Mouse (Mus musculus): ENCODE results near the gene Lrrc8b. TPM values are rescaled to one million over a fixed set of nuclear protein-coding genes. Genes with fewer than 3 reads are reported as not detected.

Gene Lrrc8b
- total and polyA plus RNA-seq, 3 experiments: 7.4 to 14.0 TPM; not detected in 1

- TF ChIP-seq MAFK (IDR thresholded peaks at IDR 0.05; ENCODE audit: borderline replicate concordance, low read depth, low read length) (no peak), TAL1 (IDR thresholded peaks at IDR 0.05; ENCODE audit: low read length) (no peak), SMC3 (IDR thresholded peaks at IDR 0.05; ENCODE audit: low read depth, low read length) (peak; percentile 28; the same call in 1 of the 2 replicates), ZNF384 (IDR thresholded peaks at IDR 0.05; ENCODE audit: low read depth, low read length) (no peak), E2F4 (IDR thresholded peaks at IDR 0.05; ENCODE audit: borderline replicate concordance, low read depth, low read length) (no peak), TBP (IDR thresholded peaks at IDR 0.05; ENCODE audit: low read depth, low read length) (no peak), ETS1 (IDR thresholded peaks at IDR 0.05; ENCODE audit: low read depth, low read length) (0 out of 2 replicates have a peak, but pooled peaks have one; percentile 39), TCF12 (IDR thresholded peaks at IDR 0.05; ENCODE audit: low read depth, low read length) (0 out of 2 replicates have a peak, but pooled peaks have one; percentile 34), POLR2AphosphoS5 (IDR thresholded peaks at IDR 0.05; ENCODE audit: borderline replicate concordance, low read depth, low read length) (no peak), RAD21 (IDR thresholded peaks at IDR 0.05; ENCODE audit: low read depth, low read length) (peak; percentile 22)
Measured at GRCm38 (mm10) chr5:105519096-105519975, 103.8 kb downstream of the Lrrc8b start, which contains the start of gene Lrrc8c (continued).

GRCm38 (mm10) chr5:105519976-105520300 lies 104.4 kb downstream of the Lrrc8b start:
- Histone ChIP-seq H3K9me3 (replicated peaks; ENCODE audit: insufficient read depth, low read length) (no peaks in the 10 kb centered on the region), H3K36me3 (ENCODE audit: control insufficient read depth in 1 of 2, insufficient read depth in 2 of 2, low read length in 2 of 2) (peaks cover 0 to 38% of the 10 kb centered on the region in 2 experiments), H3K27me3 (ENCODE audit: control insufficient read depth in 1 of 2, insufficient read depth in 2 of 2, low read length in 2 of 2) (no peaks in the 10 kb centered on the region), H3K4me3 (ENCODE audit: control insufficient read depth in 1 of 2, insufficient read depth in 1 of 2, low read depth in 2 of 2, low read length in 2 of 2) (peak overlapping the region; percentile 68 to 94), H3K79me2 (ENCODE audit: control insufficient read depth, insufficient read depth, low read length, poor library complexity) (peaks cover 44% of the 10 kb centered on the region), H3K4me1 (ENCODE audit: control insufficient read depth in 1 of 2, insufficient read depth in 2 of 2, low read length in 2 of 2) (peaks cover 23 to 29% of the 10 kb centered on the region in 2 experiments), H3K9ac (ENCODE audit: control insufficient read depth, low read depth, low read length, poor library complexity, severe bottlenecking) (peak overlapping the region; percentile 81), H3K27ac (ENCODE audit: control insufficient read depth, low read depth, low read length) (peak overlapping the region; percentile 56)
- TF ChIP-seq POLR2AphosphoS2 (IDR thresholded peaks at IDR 0.05; ENCODE audit: low read length) (no peak), CHD1 (IDR thresholded peaks at IDR 0.05; ENCODE audit: low read depth, low read length) (0 out of 2 replicates have a peak, but pooled peaks have one; percentile 11), JUND (IDR thresholded peaks at IDR 0.05; ENCODE audit: low read depth, low read length) (peak; percentile 85; the same call in 1 of the 2 replicates)
- no peak for DNase-seq (ENCODE audit: low read depth, low spot score)

GRCm38 (mm10) chr5:105520442-105520965 lies 104.9 kb downstream of the Lrrc8b start:
- no peaks in the 10 kb centered on the region for H3K9me3 ChIP-seq (replicated peaks; ENCODE audit: insufficient read depth, low read length)
- no peaks in the 10 kb centered on the region for H3K27me3 ChIP-seq (ENCODE audit: control insufficient read depth in 1 of 2, insufficient read depth in 2 of 2, low read length in 2 of 2)
- peak overlapping the region; percentile 68 to 94 for H3K4me3 ChIP-seq (ENCODE audit: control insufficient read depth in 1 of 2, insufficient read depth in 1 of 2, low read depth in 2 of 2, low read length in 2 of 2)
- peak overlapping the region; percentile 81 for H3K9ac ChIP-seq (ENCODE audit: control insufficient read depth, low read depth, low read length, poor library complexity, severe bottlenecking)
- peaks cover 0 to 44% of the 10 kb centered on the region in 2 experiments for H3K36me3 ChIP-seq (ENCODE audit: control insufficient read depth in 1 of 2, insufficient read depth in 2 of 2, low read length in 2 of 2)
- H3K4me1 ChIP-seq (ENCODE audit: control insufficient read depth in 1 of 2, insufficient read depth in 2 of 2, low read length in 2 of 2): peaks cover 29 to 34% of the 10 kb centered on the region in 2 experiments
- DNase-seq (ENCODE audit: low read depth, low spot score): peak; percentile 54
- peak overlapping the region; percentile 56 for H3K27ac ChIP-seq (ENCODE audit: control insufficient read depth, low read depth, low read length)
- TF ChIP-seq EP300 (IDR thresholded peaks at IDR 0.05; ENCODE audit: low read depth in 1 of 2, low read length in 2 of 2): 0 out of 4 replicates have a peak, but pooled peaks have one; percentile 4 to 14
- peak; percentile 60; the same call in 1 of the 2 replicates for TF ChIP-seq CHD1 (IDR thresholded peaks at IDR 0.05; ENCODE audit: low read depth, low read length)
- TF ChIP-seq MXI1 (IDR thresholded peaks at IDR 0.05; ENCODE audit: low read depth, low read length): peak; percentile 60
- TF ChIP-seq E2F4 (IDR thresholded peaks at IDR 0.05; ENCODE audit: borderline replicate concordance, low read depth, low read length): no peak
- no peak for TF ChIP-seq JUND (IDR thresholded peaks at IDR 0.05; ENCODE audit: low read depth, low read length)
- TF ChIP-seq MYC (IDR thresholded peaks at IDR 0.05; ENCODE audit: low read depth, low read length): peak; percentile 45; the same call in 1 of the 2 replicates
- no peak for TF ChIP-seq KAT2A (conservative IDR thresholded peaks at IDR 0.05; ENCODE audit: low read depth, low read length)
- TF ChIP-seq MAFK (IDR thresholded peaks at IDR 0.05; ENCODE audit: borderline replicate concordance, low read depth, low read length): no peak
- TF ChIP-seq ZKSCAN1 (IDR thresholded peaks at IDR 0.05; ENCODE audit: low read depth, low read length): no peak
- no peak; the same call in 1 of the 2 replicates for TF ChIP-seq RCOR1 (IDR thresholded peaks at IDR 0.05; ENCODE audit: low read depth, low read length)
- TF ChIP-seq MAX (IDR thresholded peaks at IDR 0.05; ENCODE audit: low read length): peak; percentile 9; the same call in 1 of the 2 replicates
- H3K79me2 ChIP-seq (ENCODE audit: control insufficient read depth, insufficient read depth, low read length, poor library complexity): peaks cover 45% of the 10 kb centered on the region
